Mouse (Mus musculus) left cerebral cortex, adult 11 months (tissue): ENCODE data around the gene Hamp.

Experiments
- DNase-seq: peaks from one replicate; pipeline ENCODE4 v3.0.0; 2022; ENCODE audit warnings: low spot score

The Hamp gene

GRCm38 (mm10) chr7:30908277-30908991 lies 35.4 kb downstream of the Hamp start:
- no peak for DNase-seq

GRCm38 (mm10) chr7:30904042-30904441 lies 39.8 kb downstream of the Hamp start:
- no peak for DNase-seq

GRCm38 (mm10) chr7:30895217-30895616 lies 48.6 kb downstream of the Hamp start:
- DNase-seq, result no peak

GRCm38 (mm10) chr7:30892515-30892914 lies 51.3 kb downstream of the Hamp start:
- no peak for DNase-seq
